Mouse (Mus musculus) CD4-positive, CD25-positive, alpha-beta regulatory T cell, adult 4 months (primary cell): Measurements from ENCODE around the gene Gm10100. TPM values are rescaled to one million over a fixed set of nuclear protein-coding genes. Genes with fewer than 3 reads are reported as not detected.
"Not testable (repeated sequence)": the region's sequence is repeated elsewhere in the genome, so short reads cannot be mapped to it uniquely, and the experiment has no call there.

ENCODE experiments used
- ATAC-seq: one replicate; pipeline ENCODE4 v1.8.0; 2017
- polyA plus RNA-seq, 2 experiments: library from polyadenylated mRNA; unstranded; fragments of 100-300 nt; shearing (Covaris generic); gene quantifications; one replicate each; pipeline ENCODE4 v1.2.1; 2017

Gene Gm10100
- polyA plus RNA-seq, 2 experiments from 2014 or later = not detected

DNA sequence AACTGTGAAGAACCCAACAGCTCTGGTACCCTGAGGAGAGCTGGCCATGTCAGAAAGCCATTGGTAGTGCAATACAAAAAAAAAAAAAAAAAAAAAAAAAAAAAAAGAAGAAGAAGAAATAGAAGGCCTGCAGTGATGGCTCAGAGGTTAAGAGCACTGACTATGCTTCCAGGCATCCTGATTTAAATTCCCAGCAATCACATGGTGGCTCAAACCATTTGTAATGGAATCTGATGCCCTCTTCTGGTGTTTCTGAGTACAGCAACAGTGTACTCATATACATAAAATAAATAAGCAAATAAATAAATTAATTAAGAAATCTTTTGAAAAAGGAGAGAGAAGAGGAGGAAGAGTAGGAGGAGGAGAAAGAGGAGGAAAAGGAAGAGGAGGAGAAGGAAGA is 27.2 kb downstream of the Gm10100 start:
- no peak for ATAC-seq

DNA sequence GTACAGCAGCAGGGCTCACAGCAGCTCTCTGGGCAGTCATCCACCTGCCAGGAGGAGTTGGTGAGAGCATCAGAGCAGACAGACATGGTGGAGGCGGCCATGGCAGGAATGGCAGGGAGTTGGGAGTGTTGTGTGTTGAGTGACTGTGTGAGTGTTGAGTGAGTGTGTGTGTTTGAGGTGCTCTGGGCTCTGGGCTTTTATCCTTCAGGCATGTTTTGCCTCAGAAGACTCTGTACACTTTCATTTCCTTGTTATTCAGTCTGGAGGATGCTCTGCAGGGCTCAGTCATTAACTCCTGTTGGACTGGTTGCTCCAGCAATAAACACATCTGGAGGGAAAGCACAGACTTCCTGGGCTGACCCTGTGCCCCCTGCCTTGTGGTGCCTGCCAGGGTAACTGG is 33.3 kb downstream of the Gm10100 start, which contains the start of gene Gm3233:
Gene Gm3233, minus strand, starts transcription at position 101 of the 400 bp plus-strand sequence.
- ATAC-seq = not testable (repeated sequence)

DNA sequence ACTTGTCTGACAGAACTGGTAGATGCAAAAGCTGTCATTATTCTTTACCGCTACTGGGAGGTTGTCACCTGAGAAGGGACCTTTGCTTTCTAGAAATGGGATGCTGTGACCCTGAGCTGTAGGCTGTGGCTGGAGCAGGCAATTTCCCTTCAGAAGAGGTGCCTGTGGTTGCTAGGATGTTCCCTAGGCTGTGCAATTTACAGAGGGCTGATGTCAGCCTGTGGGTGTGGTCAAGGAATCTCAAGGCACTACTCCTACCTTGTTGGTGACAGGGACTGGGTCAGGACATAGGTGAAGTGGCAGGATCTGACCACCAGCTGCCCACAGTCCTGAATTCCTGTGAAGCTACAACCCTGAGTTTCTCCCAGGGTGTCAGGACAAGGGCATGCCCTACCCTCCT is 43.4 kb downstream of the Gm10100 start:
- no peak for ATAC-seq

DNA sequence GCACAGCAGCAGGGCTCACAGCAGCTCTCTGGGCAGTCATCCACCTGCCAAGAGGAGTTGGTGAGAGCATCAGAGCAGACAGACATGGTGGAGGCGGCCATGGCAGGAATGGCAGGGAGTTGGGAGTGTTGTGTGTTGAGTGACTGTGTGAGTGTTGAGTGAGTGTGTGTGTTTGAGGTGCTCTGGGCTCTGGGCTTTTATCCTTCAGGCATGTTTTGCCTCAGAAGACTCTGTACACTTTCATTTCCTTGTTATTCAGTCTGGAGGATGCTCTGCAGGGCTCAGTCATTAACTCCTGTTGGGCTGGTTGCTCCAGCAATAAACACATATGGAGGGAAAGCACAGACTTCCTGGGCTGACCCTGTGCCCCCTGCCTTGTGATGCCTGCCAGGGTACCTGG is 44.9 kb downstream of the Gm10100 start, which contains the start of gene Gm3238:
Gene Gm3238, minus strand, starts transcription at position 101 of the 400 bp plus-strand sequence.
- not testable (repeated sequence) for ATAC-seq

DNA sequence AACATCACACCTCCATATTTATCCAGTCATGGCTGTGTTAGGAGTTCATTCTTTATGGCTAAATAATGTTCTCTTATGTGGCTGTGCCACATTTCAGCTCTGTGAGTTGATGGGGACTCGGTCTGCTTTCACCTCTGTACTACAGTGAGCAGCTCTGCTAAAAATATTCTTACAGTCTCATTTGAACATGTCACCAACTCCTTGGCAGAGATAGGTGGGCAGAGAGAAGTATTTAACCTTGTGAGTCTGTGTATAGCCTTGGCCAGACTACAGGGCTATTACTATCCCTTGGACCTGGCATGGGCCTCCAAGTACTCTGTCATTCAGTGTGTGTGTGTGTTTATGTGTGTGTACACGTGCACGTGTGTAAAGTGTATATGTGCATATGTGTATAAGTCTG is 45.9 kb downstream of the Gm10100 start:
- not testable (repeated sequence) for ATAC-seq

Other genes with a start within 250 kb of the Gm10100 start
- gene Fam207a, start 210.7 kb upstream of the Gm10100 start, polyA plus RNA-seq = 10 to 100 TPM; 11.8 to 14.3 TPM
- 100 to 1,000 TPM; 449 to 774 TPM for gene Itgb2, start 196.2 kb upstream of the Gm10100 start, polyA plus RNA-seq
- gene Pttg1ip, start 144.8 kb upstream of the Gm10100 start, polyA plus RNA-seq = 100 to 1,000 TPM; 107 to 179 TPM
- 100 to 1,000 TPM in 1 of 2 experiments, 10 to 100 TPM in 1; 96.6 to 109 TPM for gene Sumo3, start 120.4 kb upstream of the Gm10100 start, polyA plus RNA-seq
- gene Gm49325, start 120.3 kb upstream of the Gm10100 start, polyA plus RNA-seq = 1 to 10 TPM in 1 of 2 experiments, not detected in 1; 3.0 TPM
- 10 to 100 TPM; 42.0 to 65.6 TPM for gene Ube2g2, start 104.2 kb upstream of the Gm10100 start, polyA plus RNA-seq
- gene Tspear, start 39.9 kb upstream of the Gm10100 start, polyA plus RNA-seq = 1 to 10 TPM in 1 of 2 experiments, under 1 TPM in 1; 0.31 to 1.4 TPM
- gene Gm19402, start 35.7 kb upstream of the Gm10100 start, polyA plus RNA-seq = not detected
- gene Gm9508, start 29.3 kb upstream of the Gm10100 start, polyA plus RNA-seq = not detected
- gene Gm10272, start 19.9 kb upstream of the Gm10100 start, polyA plus RNA-seq = not detected
- not detected for gene Gm10024, start 15.0 kb upstream of the Gm10100 start, polyA plus RNA-seq
- gene Gm10142, start 10.7 kb upstream of the Gm10100 start, polyA plus RNA-seq = not detected
- not detected for gene Krtap12-1, start 5.9 kb upstream of the Gm10100 start, polyA plus RNA-seq
- gene Gm18596, start 16.2 kb downstream of the Gm10100 start, polyA plus RNA-seq = not detected
- gene Gm9736, start 24.9 kb downstream of the Gm10100 start, polyA plus RNA-seq = not detected
- not detected for gene Gm3233, start 33.2 kb downstream of the Gm10100 start, polyA plus RNA-seq
- gene Gm3238, start 44.8 kb downstream of the Gm10100 start, polyA plus RNA-seq = not detected
- gene Gm7138, start 50.5 kb downstream of the Gm10100 start, polyA plus RNA-seq = not detected
- gene Gm3250, start 56.1 kb downstream of the Gm10100 start, polyA plus RNA-seq = not detected
- gene Gm7137, start 61.7 kb downstream of the Gm10100 start, polyA plus RNA-seq = not detected
- gene Gm9639, start 68.6 kb downstream of the Gm10100 start, polyA plus RNA-seq = not detected
- gene Gm19668, start 72.6 kb downstream of the Gm10100 start, polyA plus RNA-seq = not detected
- gene Gm9507, start 85.4 kb downstream of the Gm10100 start, polyA plus RNA-seq = not detected
- gene Gm2696, start 88.2 kb downstream of the Gm10100 start, polyA plus RNA-seq = not detected
- not detected for gene Krtap10-4, start 100.6 kb downstream of the Gm10100 start, polyA plus RNA-seq
- not detected for gene Krtap10-10, start 109.5 kb downstream of the Gm10100 start, polyA plus RNA-seq
- not detected for gene Gm36176, start 120.3 kb downstream of the Gm10100 start, polyA plus RNA-seq
- gene Gm10318, start 126.4 kb downstream of the Gm10100 start, polyA plus RNA-seq = not detected
- gene Gm3285, start 135.5 kb downstream of the Gm10100 start, polyA plus RNA-seq = not detected
- gene Lrrc3, start 176.1 kb downstream of the Gm10100 start, polyA plus RNA-seq = not detected
- 1 to 10 TPM in 1 of 2 experiments, not detected in 1; 1.2 TPM for gene Trpm2, start 244.1 kb downstream of the Gm10100 start, polyA plus RNA-seq